Mouse (Mus musculus): ENCODE measurements around the gene Ninj1.

Ninj1 gene

GRCm38 (mm10) chr13:49225633-49226032 is 38.3 kb downstream of the Ninj1 start:
- DNase-seq (ENCODE audit: low read depth, low spot score): no peak

- DNase-seq (ENCODE audit: low read depth, low spot score): no peak
These were observed 46.7 kb downstream of the Ninj1 start for GRCm38 (mm10) chr13:49233792-49234572.

GRCm38 (mm10) chr13:49234711-49235110 is 47.4 kb downstream of the Ninj1 start:
- DNase-seq (ENCODE audit: low read depth, low spot score): no peak

GRCm38 (mm10) chr13:49237617-49238016 is 50.3 kb downstream of the Ninj1 start:
- DNase-seq (ENCODE audit: low read depth, low spot score): no peak

GRCm38 (mm10) chr13:49238737-49239136 is 51.5 kb downstream of the Ninj1 start:
- no peak for DNase-seq (ENCODE audit: low read depth, low spot score)

- peak; percentile 95 for DNase-seq (ENCODE audit: low read depth, low spot score)
These were observed 55.2 kb downstream of the Ninj1 start for GRCm38 (mm10) chr13:49242321-49243065.

- DNase-seq (ENCODE audit: low read depth, low spot score): no peak
These were observed 56.2 kb downstream of the Ninj1 start for GRCm38 (mm10) chr13:49243492-49243891.

GRCm38 (mm10) chr13:49245251-49245650 is 58.0 kb downstream of the Ninj1 start:
- no peak for DNase-seq (ENCODE audit: low read depth, low spot score)

Measured in CD4-positive helper T cell, adult 2 months (primary cell).